Mouse (Mus musculus) central nervous system, embryonic 14 days (tissue): ENCODE results near the gene Vmn1r66. TPM values are rescaled to one million over a fixed set of nuclear protein-coding genes. Genes with fewer than 3 reads are reported as not detected.

Experiments
- polyA plus RNA-seq: library from polyadenylated mRNA; depleted of rRNA; stranded (reverse); fragments of >200 nt; gene quantifications from 2 replicates; pipeline ENCODE4 v1.2.3, GENCODE M21; 2012; rRNA removed

Gene Vmn1r66
- polyA plus RNA-seq, result not detected in 2 replicates

DNA sequence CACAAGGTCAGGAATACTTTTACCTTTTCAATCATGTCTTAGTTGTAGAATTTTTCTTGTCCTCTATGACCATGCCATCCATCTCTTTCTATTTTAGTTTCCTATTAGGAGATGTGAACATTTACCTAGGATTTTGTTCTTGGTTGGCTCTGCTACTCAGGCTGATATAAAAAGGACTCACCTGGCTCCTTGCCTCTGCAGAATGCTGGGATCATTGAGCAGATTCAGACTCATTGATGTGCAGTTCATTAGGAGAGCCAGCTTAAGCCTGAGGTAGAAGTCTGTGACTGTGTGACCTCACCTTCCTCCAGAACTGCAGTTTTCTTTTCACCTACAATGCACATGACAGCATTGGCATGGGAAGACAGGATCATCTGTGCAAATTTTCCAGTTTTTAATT lies at the start of gene Vmn1r66:
Gene Vmn1r66, minus strand, starts transcription at position 101 of the 400 bp plus-strand sequence.

Other genes starting within 250 kb of the Vmn1r66 start
- not detected in 2 replicates for gene Vmn2r50, start 224.7 kb downstream of the Vmn1r66 start, polyA plus RNA-seq
- gene Vmn2r51, start 172.3 kb downstream of the Vmn1r66 start, polyA plus RNA-seq, result not detected in 2 replicates
- gene Vmn2r52, start 101.4 kb downstream of the Vmn1r66 start, polyA plus RNA-seq, result not detected in 2 replicates
- gene Vmn1r67, start 165.3 kb upstream of the Vmn1r66 start, polyA plus RNA-seq, result not detected in 2 replicates
- gene Zik1, start 217.4 kb upstream of the Vmn1r66 start, polyA plus RNA-seq, result 22.6 and 28.2 TPM in 2 replicates